Mouse (Mus musculus) adipocyte (in vitro differentiated cells): ENCODE results near the gene Olfr592.
"Not testable (repeated sequence)": the region's sequence is repeated elsewhere in the genome, so short reads cannot be mapped to it uniquely, and the experiment has no call there.

Source experiments
- DNase-seq: peaks from one replicate; pipeline ENCODE4 v3.0.0-alpha.2; 2016; ENCODE audit warnings: low spot score

Gene Olfr592

DNA sequence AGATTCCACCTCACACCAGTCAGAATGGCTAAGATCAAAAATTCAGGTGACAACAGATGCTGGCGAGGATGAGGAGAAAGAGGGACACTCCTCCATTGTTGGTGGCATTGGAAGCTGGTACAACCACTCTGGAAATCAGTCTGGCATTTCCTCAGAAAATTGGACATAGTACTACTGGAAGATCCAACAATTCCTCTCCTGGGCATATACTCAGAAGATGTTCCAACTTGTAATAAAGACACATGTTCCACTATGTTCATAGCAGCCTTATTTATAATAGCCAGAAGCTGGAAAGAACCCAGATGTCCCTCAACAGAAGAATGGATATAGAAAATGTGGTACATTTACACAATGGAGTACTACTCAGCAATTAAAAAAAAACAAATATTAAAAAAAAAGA is at the start of gene Olfr592:
TSS of gene Olfr592 (plus strand) at position 301 of the 400 bp plus-strand sequence.
- DNase-seq, result not testable (repeated sequence)

GRCm38 (mm10) chr7:103140579-103140978 is 44.0 kb upstream of the Olfr592 start, which contains the start of gene Olfr588-ps1:
TSS of gene Olfr588-ps1 (plus strand) at chr7:103140879.
- no peak for DNase-seq

DNA sequence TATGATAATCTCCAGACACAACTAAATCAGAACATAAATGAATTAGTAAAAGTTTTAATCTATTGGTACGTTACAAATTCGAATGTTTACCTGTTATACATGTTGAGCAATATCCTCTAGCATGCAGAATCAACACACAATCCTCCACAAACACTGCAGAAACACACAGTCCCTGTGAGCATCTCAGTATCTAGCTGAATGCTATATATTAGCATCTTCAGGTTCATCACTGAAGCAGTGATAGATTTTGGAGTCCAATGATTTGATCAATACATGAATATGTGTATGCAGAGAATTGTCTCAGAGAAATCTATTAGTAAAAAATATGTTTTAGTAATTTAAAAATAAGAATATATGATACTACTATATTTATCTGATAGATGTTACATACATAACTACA is 28.3 kb upstream of the Olfr592 start, which contains the start of gene Olfr589:
TSS of gene Olfr589 (minus strand) at position 101 of the 400 bp plus-strand sequence.
- no peak for DNase-seq

DNA sequence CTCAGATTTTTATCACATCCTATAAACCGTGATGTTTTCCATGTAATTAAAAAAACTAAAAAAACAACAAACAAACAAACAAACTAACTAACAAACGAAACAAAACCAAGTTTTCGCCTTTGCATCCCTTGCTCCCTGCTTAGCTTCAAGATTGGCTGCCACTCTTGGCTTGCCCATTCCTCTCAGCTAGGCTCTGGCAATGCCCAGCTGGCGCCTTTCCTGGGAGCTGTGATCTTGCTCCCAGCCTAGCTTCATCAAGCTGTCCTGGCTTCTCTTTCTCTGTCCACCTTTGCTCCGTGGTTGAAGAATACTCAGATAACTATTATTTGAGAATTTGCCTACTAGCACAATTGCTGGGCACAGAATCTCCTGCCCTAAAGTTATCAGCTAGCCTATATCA is 14.9 kb upstream of the Olfr592 start:
- no peak for DNase-seq

DNA sequence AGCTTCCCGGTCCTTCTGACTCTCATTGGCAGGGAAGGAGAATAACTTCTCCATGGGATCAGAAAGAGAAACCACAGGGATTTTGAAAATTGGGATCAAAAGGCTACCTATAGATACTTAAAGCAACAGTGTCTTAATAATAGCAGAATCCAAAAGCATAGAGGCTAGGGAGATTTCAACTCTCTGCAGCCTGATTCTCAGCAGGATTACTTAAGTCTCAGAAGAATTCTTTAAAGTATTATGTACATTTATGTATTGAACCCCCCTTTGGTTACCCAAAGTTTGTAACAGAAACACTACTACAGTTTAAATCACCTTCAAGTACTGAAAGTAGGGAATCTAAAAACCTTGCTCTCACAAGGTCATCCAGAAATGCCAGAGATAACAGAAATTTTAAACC is 6.4 kb upstream of the Olfr592 start, which contains the start of gene Olfr591:
TSS of gene Olfr591 (minus strand) at position 101 of the 400 bp plus-strand sequence.
- DNase-seq, result no peak

GRCm38 (mm10) chr7:103211562-103211961 is 27.0 kb downstream of the Olfr592 start, which contains the start of gene Olfr593:
TSS of gene Olfr593 (plus strand) at chr7:103211862.
- no peak for DNase-seq

GRCm38 (mm10) chr7:103212050-103212449 is 27.4 kb downstream of the Olfr592 start:
- DNase-seq, result not testable (repeated sequence)

DNA sequence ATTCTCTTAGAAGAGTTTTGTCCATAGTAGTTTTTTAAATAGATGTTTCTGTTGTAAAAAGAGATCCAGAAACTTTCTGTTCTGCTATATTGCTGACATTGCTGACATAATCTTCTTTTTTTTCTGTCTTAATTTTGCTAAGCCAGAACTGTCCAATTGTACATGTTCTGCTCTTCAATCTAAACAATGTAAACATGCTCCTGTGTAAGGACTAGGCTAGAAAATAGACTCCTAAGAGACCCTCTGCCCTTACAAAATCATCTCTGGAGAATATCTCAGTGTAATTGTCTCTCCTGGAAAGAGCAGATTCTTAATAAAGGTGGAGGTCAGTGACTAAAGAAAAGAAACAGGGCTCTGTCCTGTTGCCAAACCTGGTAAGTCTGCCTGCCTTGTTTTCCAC is 32.1 kb downstream of the Olfr592 start, which contains the start of gene Olfr594:
TSS of gene Olfr594 (plus strand) at position 301 of the 400 bp plus-strand sequence.
- no peak for DNase-seq
